Mouse (Mus musculus) heart, adult 2 months (tissue): ENCODE results near the gene Naa50.

Experiments
- CTCF ChIP-seq: fragments of 200-600 bp; IDR thresholded peaks from 2 replicates; pipeline ENCODE4 v1.8.1; 2022; ENCODE audit warnings: antibody characterized with exemption, mild to moderate bottlenecking, moderate library complexity
- POLR2A ChIP-seq: fragments of 200-500 bp; IDR thresholded peaks from 2 replicates; pipeline ENCODE4 v1.6.1; 2011; ENCODE audit warnings: mild to moderate bottlenecking, low read depth, low read length, control low read depth; ENCODE audit not compliant: insufficient read depth

GRCm38 (mm10) chr16:44211054-44211414 is 71.4 kb downstream of the Naa50 start:
- TF ChIP-seq POLR2A, result no peak
- no peak for TF ChIP-seq CTCF
